Mouse (Mus musculus): ENCODE data around the gene Tango6.

DNA sequence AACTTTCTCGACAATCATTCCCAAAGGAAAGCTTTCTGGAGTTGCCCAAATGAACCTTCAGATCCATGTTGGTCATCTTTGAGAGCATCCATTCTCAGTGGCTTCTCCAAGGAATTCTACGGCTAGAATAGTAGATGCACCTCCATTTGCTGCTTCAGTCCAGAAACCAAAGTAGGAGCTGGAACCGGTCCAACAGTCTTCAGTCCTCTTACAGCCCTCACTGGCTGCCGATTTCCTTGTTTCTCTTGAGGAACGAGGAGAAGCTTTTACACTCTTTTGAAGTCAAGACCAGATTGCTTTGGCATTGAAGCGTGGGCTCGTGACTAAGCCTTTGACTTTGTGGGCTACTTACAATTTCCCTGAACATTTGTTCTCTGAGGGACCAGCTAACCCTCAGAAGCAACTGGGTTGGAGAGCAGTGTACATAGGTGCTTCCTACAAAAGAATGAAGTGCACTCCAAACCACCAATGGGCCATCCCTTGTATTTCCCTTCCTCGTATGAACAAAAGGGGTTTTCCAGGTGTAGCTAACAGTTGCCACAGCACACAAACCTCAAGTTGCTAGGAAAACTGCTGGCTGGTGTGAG, 197.3 kb downstream of the Tango6 start:
- TF ChIP-seq MAX (IDR thresholded peaks at IDR 0.05; ENCODE audit: low read depth) (no peak), TCF12 (IDR thresholded peaks at IDR 0.05; ENCODE audit: insufficient read depth, poor library complexity, severe bottlenecking) (no peak), USF1 (IDR thresholded peaks at IDR 0.05; ENCODE audit: low read depth) (no peak), POLR2A (IDR thresholded peaks at IDR 0.05; ENCODE audit: insufficient read length, low read depth) (no peak), TCF3 (IDR thresholded peaks at IDR 0.05; ENCODE audit: insufficient read length, low read depth) (no peak), E2F4 (IDR thresholded peaks at IDR 0.05; ENCODE audit: insufficient read depth) (no peak), CEBPB (IDR thresholded peaks at IDR 0.05; ENCODE audit: insufficient read depth, poor library complexity, severe bottlenecking) (no peak), MYOG (IDR thresholded peaks at IDR 0.05; ENCODE audit: control insufficient read depth in 1 of 3, insufficient read depth in 1 of 3, insufficient read length in 2 of 3, low read depth in 2 of 3) (no peak), POLR2AphosphoS2 (IDR thresholded peaks at IDR 0.05; ENCODE audit: insufficient read length, low read depth) (no peak)
